Mouse (Mus musculus) hindbrain, embryonic 12.5 days (tissue): ENCODE measurements around the gene Upk3bl. TPM values are rescaled to one million over a fixed set of nuclear protein-coding genes. Genes with fewer than 3 reads are reported as not detected.
"Not testable (repeated sequence)": the region's sequence is repeated elsewhere in the genome, so short reads cannot be mapped to it uniquely, and the experiment has no call there.

ENCODE experiments used
- ATAC-seq: fragments of 200-750 bp; cut with Nextera tagmentation; 2 replicates; pipeline ENCODE4 v1.8.0; 2017; ENCODE audit warnings: moderate TSS enrichment; ENCODE audit not compliant: low FRiP score
- H3K27ac ChIP-seq: fragments of 300-500 bp; sonication (generic); 2 replicates; pipeline ENCODE4 v1.5.1; 2016; ENCODE audit warnings: mild to moderate bottlenecking
- H3K27me3 ChIP-seq: fragments of 300-500 bp; sonication (generic); 2 replicates; pipeline ENCODE4 v1.6.1; 2016; ENCODE audit warnings: mild to moderate bottlenecking
- H3K36me3 ChIP-seq: fragments of 300-500 bp; sonication (generic); 2 replicates; pipeline ENCODE4 v1.6.1; 2016; ENCODE audit warnings: mild to moderate bottlenecking
- H3K4me1 ChIP-seq: fragments of 300-500 bp; sonication (generic); 2 replicates; pipeline ENCODE4 v1.6.1; 2016
- H3K4me2 ChIP-seq: fragments of 300-500 bp; sonication (generic); replicated peaks from 2 replicates; pipeline ENCODE4 v1.6.1; 2016; ENCODE audit warnings: mild to moderate bottlenecking
- H3K4me3 ChIP-seq: fragments of 300-500 bp; sonication (generic); 2 replicates; pipeline ENCODE4 v1.5.1; 2016; ENCODE audit warnings: mild to moderate bottlenecking
- H3K9ac ChIP-seq: fragments of 300-500 bp; sonication (generic); 2 replicates; pipeline ENCODE4 v1.6.1; 2016; ENCODE audit warnings: mild to moderate bottlenecking, moderate library complexity
- H3K9me3 ChIP-seq: fragments of 300-500 bp; sonication (generic); replicated peaks from 2 replicates; pipeline ENCODE4 v1.6.1; 2016; ENCODE audit warnings: mild to moderate bottlenecking
- WGBS: fragments of 180-500 bp; shearing (Covaris S2); methylation state at CpG from one replicate; pipeline ENCODE4 v1.1.7; 2016; 5-methylcytosine and 5-hydroxymethylcytosine counted together
- microRNA-seq: library from miRNA; unstranded; fragments of <30 nt; microRNA quantifications from one replicate; pipeline ENCODE4, GENCODE M21; 2017
- polyA plus RNA-seq: library from polyadenylated mRNA; unstranded; fragments of >200 nt; fragmentation: Nextera tagmentation; extraction: Ambion mirVana; gene quantifications from 2 replicates; pipeline ENCODE4 v1.2.1, GENCODE M21; 2016

Upk3bl gene
- polyA plus RNA-seq, 1 experiment from 2014 or later = 1.5 TPM

DNA sequence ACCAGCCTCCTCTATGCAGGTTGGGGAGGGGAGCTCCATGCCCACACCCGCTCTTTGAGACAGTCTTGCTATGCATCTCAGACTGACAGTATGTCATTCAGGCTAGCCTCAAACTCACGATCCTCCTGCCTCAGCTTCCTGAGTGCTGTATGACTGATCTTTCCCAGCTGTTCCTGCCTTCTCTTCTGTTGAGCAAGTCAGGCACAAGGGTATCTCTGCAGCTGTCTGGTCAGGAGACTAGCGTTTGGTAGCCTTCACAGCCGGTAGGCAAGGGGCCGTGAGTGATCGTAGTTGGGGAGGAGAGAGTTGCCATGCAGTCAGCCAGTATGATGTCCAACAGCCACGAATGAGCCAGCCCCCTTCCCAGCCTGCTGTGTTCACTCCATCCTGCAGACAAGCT is 40.8 kb downstream of the Upk3bl start:
- H3K36me3 ChIP-seq = no peaks in the 10 kb centered on the region; the same call in 1 of the 2 replicates
- H3K27me3 ChIP-seq = peaks cover 2% of the 10 kb centered on the region; the same call in 1 of the 2 replicates
- H3K4me3 ChIP-seq = no peak overlapping the region
- 74% methylated on average over 7 of the region's 7 CpGs for WGBS
- no peak overlapping the region for H3K27ac ChIP-seq
- no peak overlapping the region for H3K4me2 ChIP-seq
- no peaks in the 10 kb centered on the region for H3K9me3 ChIP-seq
- no peak overlapping the region for H3K9ac ChIP-seq
- H3K4me1 ChIP-seq = peaks cover 7% of the 10 kb centered on the region; the same call in 1 of the 2 replicates
- ATAC-seq = no peak

DNA sequence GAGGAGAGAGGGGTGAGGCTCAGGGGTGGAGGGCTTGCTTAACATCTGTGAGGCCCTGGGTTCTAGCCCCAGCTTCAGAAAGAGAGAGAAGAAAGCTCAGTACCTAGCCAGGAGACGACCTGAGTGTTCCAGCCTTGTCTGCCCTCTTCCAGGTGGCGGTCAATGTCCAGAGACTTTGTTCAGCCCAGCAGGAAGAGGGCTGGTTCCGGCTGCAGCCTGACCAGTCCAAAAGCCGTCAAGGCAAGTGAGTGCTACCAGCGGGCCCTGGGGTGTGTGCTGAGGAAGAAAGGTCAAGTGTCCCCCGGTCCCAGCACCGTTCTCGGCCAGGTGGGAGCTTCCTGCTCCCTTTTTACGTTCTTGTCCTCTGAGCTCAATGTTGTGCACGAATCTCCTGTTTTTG is 44.2 kb downstream of the Upk3bl start:
- Histone ChIP-seq H3K4me1 (peaks cover 12% of the 10 kb centered on the region), H3K9ac (no peak overlapping the region), H3K9me3 (no peaks in the 10 kb centered on the region), H3K36me3 (no peaks in the 10 kb centered on the region), H3K27ac (no peak overlapping the region), H3K4me2 (no peak overlapping the region), H3K4me3 (no peak overlapping the region), H3K27me3 (peaks cover 31% of the 10 kb centered on the region)
- 82% methylated on average over 10 of the region's 10 CpGs for WGBS
- ATAC-seq = no peak

DNA sequence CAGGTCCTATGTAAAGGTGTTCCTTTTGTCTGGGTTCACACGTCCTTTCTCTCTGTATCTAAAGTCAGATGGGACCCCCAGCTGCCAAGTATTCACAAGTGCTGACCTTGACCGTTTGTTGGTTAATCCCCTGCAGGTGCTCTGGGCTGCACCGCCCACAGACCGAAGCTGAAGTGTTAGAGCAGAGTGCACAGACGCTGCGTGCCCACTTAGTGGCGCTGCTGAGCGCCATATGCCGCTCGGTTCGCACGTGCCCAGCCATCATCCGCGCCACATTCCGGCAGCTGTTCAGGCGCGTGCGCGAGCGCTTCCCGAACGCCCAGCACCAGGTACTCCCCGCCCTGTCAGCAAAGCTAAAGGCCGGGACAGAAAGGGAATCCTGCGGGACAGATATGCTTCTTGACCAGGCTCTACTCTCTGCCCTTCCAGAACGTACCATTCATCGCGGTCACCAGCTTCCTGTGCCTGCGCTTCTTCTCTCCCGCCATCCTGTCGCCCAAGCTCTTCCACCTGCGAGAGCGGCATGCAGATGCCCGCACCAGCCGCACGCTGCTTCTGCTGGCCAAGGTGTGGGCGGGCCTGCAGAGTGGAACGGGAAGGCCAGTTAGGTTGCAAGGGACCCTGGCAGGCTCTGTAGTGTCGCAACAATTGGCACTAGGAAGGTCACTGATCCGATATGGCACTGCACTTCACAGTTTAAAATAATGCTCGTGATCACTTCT is 48.0 kb downstream of the Upk3bl start:
- Histone ChIP-seq H3K36me3 (no peaks in the 10 kb centered on the region), H3K4me1 (peaks cover 5% of the 10 kb centered on the region; the same call in 1 of the 2 replicates), H3K9me3 (no peaks in the 10 kb centered on the region), H3K4me2 (peak overlapping the region; percentile 67), H3K4me3 (peak overlapping the region; percentile 33), H3K27ac (no peak overlapping the region), H3K27me3 (peaks cover 33% of the 10 kb centered on the region), H3K9ac (peak overlapping the region; percentile 51)
- 8% methylated on average over 41 of the region's 41 CpGs for WGBS
- peak; percentile 61 for ATAC-seq

DNA sequence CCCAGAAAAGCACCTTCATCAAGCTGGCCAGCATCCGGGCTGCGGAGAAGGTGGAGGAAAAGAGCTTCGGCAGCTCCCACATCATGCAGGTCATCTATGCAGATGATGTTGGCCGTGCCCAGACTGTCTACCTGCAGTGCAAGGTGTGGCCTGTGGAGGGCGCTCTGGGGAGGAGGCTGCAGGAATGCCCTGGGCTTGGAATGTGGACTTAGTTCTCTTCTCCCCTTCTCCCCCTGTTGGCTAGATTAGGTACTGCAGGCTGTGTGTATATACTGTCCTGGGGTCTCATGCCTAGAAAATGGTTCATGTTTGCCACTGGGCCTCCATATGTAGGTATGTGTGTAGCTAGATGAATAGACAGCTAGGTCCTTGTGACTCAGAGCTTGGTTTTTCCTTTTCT is 50.2 kb downstream of the Upk3bl start:
- Histone ChIP-seq H3K9ac (no peak overlapping the region), H3K9me3 (no peaks in the 10 kb centered on the region), H3K27me3 (peaks cover 33% of the 10 kb centered on the region), H3K36me3 (no peaks in the 10 kb centered on the region), H3K27ac (no peak overlapping the region), H3K4me3 (no peak overlapping the region), H3K4me1 (peaks cover 5% of the 10 kb centered on the region; the same call in 1 of the 2 replicates), H3K4me2 (no peak overlapping the region)
- ATAC-seq = no peak
- WGBS = 83% methylated on average over 5 of the region's 5 CpGs

DNA sequence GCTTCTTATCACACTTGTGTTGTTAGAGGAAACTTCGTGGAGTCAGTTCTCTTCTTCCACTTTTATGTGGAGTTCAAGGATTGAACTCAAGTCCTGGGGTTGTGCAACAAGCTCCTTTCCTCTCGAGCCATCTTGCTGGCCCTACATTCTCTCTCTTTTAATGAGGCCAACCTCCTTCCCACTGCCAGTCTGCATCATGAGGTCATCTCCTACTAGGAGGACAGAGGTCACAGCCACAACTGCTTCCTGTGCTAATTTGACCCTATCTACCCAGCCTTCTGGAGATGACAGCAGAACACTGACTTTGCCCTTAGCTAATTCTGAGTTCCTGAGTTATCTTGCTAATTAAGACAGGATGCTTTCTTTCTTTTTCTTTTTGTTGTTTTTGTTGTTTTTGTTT is 54.2 kb downstream of the Upk3bl start:
- no peak for ATAC-seq
- Histone ChIP-seq H3K9me3 (no peaks in the 10 kb centered on the region), H3K27me3 (peaks cover 5% of the 10 kb centered on the region), H3K4me1 (no peaks in the 10 kb centered on the region), H3K9ac (no peak overlapping the region), H3K27ac (no peak overlapping the region), H3K4me3 (no peak overlapping the region), H3K36me3 (no peaks in the 10 kb centered on the region), H3K4me2 (no peak overlapping the region)
- 72% methylated on average over 2 of the region's 2 CpGs for WGBS

DNA sequence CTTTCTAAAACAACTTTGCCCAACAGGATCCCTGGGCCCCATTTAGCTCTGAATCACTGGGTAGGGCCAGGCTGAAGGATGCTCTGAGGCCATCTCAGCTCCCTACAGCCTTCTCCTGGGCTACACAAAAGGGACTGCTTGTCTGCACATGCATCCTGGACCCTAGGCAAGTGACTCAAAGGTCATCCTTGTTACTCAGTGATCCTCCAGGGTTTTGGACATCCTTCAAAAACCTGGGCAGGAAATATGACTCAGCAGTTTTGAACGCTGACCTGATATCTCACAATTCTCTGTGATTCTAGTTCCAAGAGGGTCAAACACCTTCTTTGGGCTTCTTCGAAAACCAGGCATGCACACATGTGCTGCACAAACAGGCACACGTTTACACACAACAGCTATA is 54.8 kb downstream of the Upk3bl start:
- no peak overlapping the region for H3K27ac ChIP-seq
- ATAC-seq = no peak
- no peak overlapping the region for H3K9ac ChIP-seq
- H3K4me2 ChIP-seq = no peak overlapping the region
- no peaks in the 10 kb centered on the region for H3K36me3 ChIP-seq
- H3K27me3 ChIP-seq = no peaks in the 10 kb centered on the region
- no peaks in the 10 kb centered on the region for H3K9me3 ChIP-seq
- H3K4me1 ChIP-seq = no peaks in the 10 kb centered on the region
- H3K4me3 ChIP-seq = no peak overlapping the region
- 89% methylated on average over 3 of the region's 3 CpGs for WGBS

DNA sequence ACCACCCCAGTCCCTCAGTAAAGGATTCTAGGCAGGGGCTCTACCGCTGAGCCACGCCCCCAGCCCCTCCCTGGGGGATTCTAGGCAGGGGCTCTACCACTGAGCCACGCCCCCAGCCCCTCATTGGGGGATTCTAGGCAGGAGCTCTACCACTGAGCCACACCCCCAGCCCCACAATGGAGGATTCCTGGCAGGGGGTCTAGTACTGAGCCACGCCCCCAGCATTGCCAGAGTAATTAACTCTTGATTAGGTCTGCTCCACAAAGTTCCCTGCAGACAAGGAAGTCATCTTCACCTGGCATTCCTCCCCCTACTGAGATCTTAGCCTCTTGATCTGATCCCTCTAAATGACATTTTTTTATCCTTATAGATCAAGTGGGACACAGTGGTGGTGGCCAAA is 59.3 kb downstream of the Upk3bl start:
- not testable (repeated sequence) for H3K9ac ChIP-seq, H3K27me3 ChIP-seq, H3K4me3 ChIP-seq, H3K27ac ChIP-seq, H3K4me2 ChIP-seq, H3K36me3 ChIP-seq, H3K9me3 ChIP-seq, ATAC-seq
- 56% methylated on average over 4 of the region's 4 CpGs for WGBS
- H3K4me1 ChIP-seq = peaks cover 22% of the 10 kb centered on the region

Small RNA genes within 50 kb of the gene (microRNA-seq; reads per million reads assigned to microRNA genes)
- 0.81 reads per million for gene Mir7035

Other genes starting within 250 kb of the Upk3bl start
- gene Srrm3, start 247.6 kb upstream of the Upk3bl start, polyA plus RNA-seq = 63.6 and 63.8 TPM in 2 replicates
- 23.9 and 34.1 TPM in 2 replicates for gene Hspb1, start 166.6 kb upstream of the Upk3bl start, polyA plus RNA-seq
- gene Ywhag, start 119.9 kb upstream of the Upk3bl start, polyA plus RNA-seq = 469 and 505 TPM in 2 replicates
- gene Ssc4d, start 80.0 kb upstream of the Upk3bl start, polyA plus RNA-seq = 1.7 and 3.7 TPM in 2 replicates
- 0.32 TPM in 1 of 2 replicates, not detected in the other for gene Zp3, start 74.4 kb upstream of the Upk3bl start, polyA plus RNA-seq
- 31.4 and 34.5 TPM in 2 replicates for gene Dtx2, start 59.7 kb upstream of the Upk3bl start, polyA plus RNA-seq
- 0.05 TPM in 1 of 2 replicates, not detected in the other for gene Upk3b, start 16.0 kb upstream of the Upk3bl start, polyA plus RNA-seq
- 12.5 and 13.1 TPM in 2 replicates for gene Rasa4, start 29.4 kb downstream of the Upk3bl start, polyA plus RNA-seq
- 187 and 217 TPM in 2 replicates for gene Polr2j, start 62.1 kb downstream of the Upk3bl start, polyA plus RNA-seq
- 34.5 and 36.6 TPM in 2 replicates for gene Lrwd1, start 81.6 kb downstream of the Upk3bl start, polyA plus RNA-seq
- gene Alkbh4, start 81.7 kb downstream of the Upk3bl start, polyA plus RNA-seq = 23.0 and 23.3 TPM in 2 replicates
- gene Orai2, start 116.2 kb downstream of the Upk3bl start, polyA plus RNA-seq = 19.0 and 21.3 TPM in 2 replicates
- gene Prkrip1, start 144.5 kb downstream of the Upk3bl start, polyA plus RNA-seq = 62.9 and 71.2 TPM in 2 replicates
- gene Sh2b2, start 192.1 kb downstream of the Upk3bl start, polyA plus RNA-seq = 20.3 and 23.3 TPM in 2 replicates